Mouse (Mus musculus) embryonic facial prominence, embryonic 14.5 days (tissue): ENCODE measurements around the gene Spag5. TPM values are rescaled to one million over a fixed set of nuclear protein-coding genes. Genes with fewer than 3 reads are reported as not detected.

Experiments used
- ATAC-seq: fragments of 200-750 bp; cut with Nextera tagmentation; 2 replicates; pipeline ENCODE4 v1.8.0; 2017; ENCODE audit warnings: low read depth, moderate number of reproducible peaks, moderate TSS enrichment
- DNase-seq: peaks from one replicate; pipeline ENCODE4 v3.0.0-alpha.2; 2015; ENCODE audit warnings: low spot score
- H3K27ac ChIP-seq: fragments of 300-500 bp; sonication (generic); replicated peaks from 2 replicates; pipeline ENCODE4 v1.5.1; 2014; ENCODE audit warnings: low read depth, mild to moderate bottlenecking, low read length, moderate library complexity
- H3K27me3 ChIP-seq: fragments of 300-500 bp; sonication (generic); replicated peaks from 2 replicates; pipeline ENCODE4 v1.6.1; 2014; ENCODE audit warnings: low read length; ENCODE audit not compliant: control insufficient read depth, insufficient read depth
- H3K36me3 ChIP-seq: fragments of 300-500 bp; sonication (generic); 2 replicates; pipeline ENCODE4 v1.6.1; 2014; ENCODE audit warnings: low read length, mixed read lengths; ENCODE audit not compliant: control insufficient read depth, insufficient read depth
- H3K4me1 ChIP-seq: fragments of 300-500 bp; sonication (generic); 2 replicates; pipeline ENCODE4 v1.6.1; 2014; ENCODE audit warnings: antibody characterized with exemption, low read length; ENCODE audit not compliant: control insufficient read depth, insufficient read depth
- H3K4me2 ChIP-seq: fragments of 300-500 bp; sonication (generic); 2 replicates; pipeline ENCODE4 v1.6.1; 2014; ENCODE audit warnings: low read depth, mild to moderate bottlenecking, low read length, moderate library complexity, mixed read lengths
- H3K4me3 ChIP-seq: fragments of 300-500 bp; sonication (generic); 2 replicates; pipeline ENCODE4 v1.5.1; 2014; ENCODE audit warnings: low read depth, mild to moderate bottlenecking, low read length
- H3K9ac ChIP-seq: fragments of 300-500 bp; sonication (generic); 2 replicates; pipeline ENCODE4 v1.6.1; 2014; ENCODE audit warnings: low read depth, mild to moderate bottlenecking, low read length, moderate library complexity, mixed read lengths
- H3K9me3 ChIP-seq: fragments of 300-500 bp; sonication (generic); 2 replicates; pipeline ENCODE4 v1.6.1; 2016; ENCODE audit warnings: low read length; ENCODE audit not compliant: control insufficient read depth
- WGBS: fragments of 180-500 bp; shearing (Covaris S2); extraction: QIAGEN DNeasy Blood & Tissue Kit; methylation state at CpG from one replicate; pipeline ENCODE4 v1.1.7; 2014; 5-methylcytosine and 5-hydroxymethylcytosine counted together
- polyA plus RNA-seq: library from polyadenylated mRNA; unstranded; fragments of >200 nt; fragmentation: Nextera tagmentation; extraction: Ambion mirVana; gene quantifications from 2 replicates; pipeline ENCODE4 v1.2.1, GENCODE M21; 2014

Gene Spag5
- polyA plus RNA-seq, 1 experiment from 2014 or later, result 23.8 TPM

GRCm38 (mm10) chr11:78310861-78311511, 9.7 kb downstream of the Spag5 start:
- Histone ChIP-seq H3K36me3 (peaks cover 73% of the 10 kb centered on the region), H3K27me3 (no peaks in the 10 kb centered on the region), H3K4me3 (no peak overlapping the region), H3K9me3 (no peaks in the 10 kb centered on the region), H3K4me2 (no peak overlapping the region), H3K27ac (no peak overlapping the region), H3K4me1 (no peaks in the 10 kb centered on the region), H3K9ac (no peak overlapping the region)
- no peak for DNase-seq
- 90% methylated on average over 8 of the region's 8 CpGs for WGBS
- ATAC-seq, result no peak

GRCm38 (mm10) chr11:78313662-78314061, 12.3 kb downstream of the Spag5 start:
- H3K27me3 ChIP-seq, result no peaks in the 10 kb centered on the region
- 95% methylated on average over 2 of the region's 2 CpGs for WGBS
- no peak overlapping the region for H3K9ac ChIP-seq
- H3K9me3 ChIP-seq, result no peaks in the 10 kb centered on the region
- H3K4me2 ChIP-seq, result no peak overlapping the region
- no peak overlapping the region for H3K27ac ChIP-seq
- H3K36me3 ChIP-seq, result peaks cover 81% of the 10 kb centered on the region
- DNase-seq, result no peak
- H3K4me1 ChIP-seq, result no peaks in the 10 kb centered on the region
- H3K4me3 ChIP-seq, result no peak overlapping the region
- no peak for ATAC-seq

- ATAC-seq (no peak), DNase-seq (no peak)
- no peak overlapping the region for H3K4me3 ChIP-seq
- no peak overlapping the region for H3K4me2 ChIP-seq
- no peaks in the 10 kb centered on the region for H3K9me3 ChIP-seq
- no peak overlapping the region for H3K9ac ChIP-seq
- H3K36me3 ChIP-seq, result peaks cover 77% of the 10 kb centered on the region
- H3K27me3 ChIP-seq, result no peaks in the 10 kb centered on the region
- peaks cover 9% of the 10 kb centered on the region for H3K4me1 ChIP-seq
- 91% methylated on average over 2 of the region's 2 CpGs for WGBS
- H3K27ac ChIP-seq, result no peak overlapping the region
Measured at GRCm38 (mm10) chr11:78318411-78318810, 17.1 kb downstream of the Spag5 start.

DNA sequence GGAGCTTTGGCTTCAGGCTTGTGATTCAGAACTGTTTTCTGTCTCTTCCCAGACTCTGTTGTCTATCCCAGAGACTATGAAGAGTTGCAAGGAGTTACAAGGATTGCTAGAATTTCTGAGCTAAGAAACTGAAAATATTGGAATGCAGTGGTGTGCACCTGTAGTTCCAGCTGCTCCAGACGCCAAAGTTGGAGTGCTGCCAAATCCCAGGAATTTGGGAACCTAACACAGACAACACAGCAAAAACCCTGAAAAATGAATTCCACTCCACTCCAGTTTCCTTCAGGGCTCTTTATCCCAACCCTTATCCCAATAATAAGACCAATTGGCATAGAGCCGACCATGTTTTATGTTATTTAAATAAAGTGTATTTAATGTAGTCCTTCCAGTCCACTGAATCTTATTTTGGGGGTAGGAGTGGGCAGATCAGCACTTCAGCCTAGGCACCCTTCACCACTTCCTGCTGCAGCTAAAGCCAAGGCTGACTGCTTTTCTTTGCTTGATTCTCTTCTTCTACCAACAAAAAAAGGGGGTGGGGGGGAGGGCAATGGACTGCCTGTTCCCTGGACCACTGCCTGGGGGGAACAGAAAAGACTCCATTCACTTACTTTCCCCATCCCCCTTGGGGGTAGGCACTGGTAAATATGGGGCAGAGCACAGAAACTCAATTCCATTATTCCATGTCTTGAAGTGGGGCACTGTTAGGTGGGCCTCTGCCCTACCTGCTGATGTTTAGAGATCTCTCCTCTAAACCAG, 20.9 kb downstream of the Spag5 start:
- peak overlapping the region; percentile 28; the same call in 1 of the 2 replicates for H3K4me3 ChIP-seq
- H3K9me3 ChIP-seq, result no peaks in the 10 kb centered on the region
- H3K36me3 ChIP-seq, result peaks cover 42% of the 10 kb centered on the region
- no peak overlapping the region for H3K9ac ChIP-seq
- ATAC-seq (peak; percentile 13; the same call in 1 of the 2 replicates), DNase-seq (peak; percentile 76)
- WGBS, result 29% methylated on average over 2 of the region's 2 CpGs
- H3K4me1 ChIP-seq, result peaks cover 11% of the 10 kb centered on the region
- peak overlapping the region; percentile 49 for H3K4me2 ChIP-seq
- peak overlapping the region; percentile 36 for H3K27ac ChIP-seq
- no peaks in the 10 kb centered on the region for H3K27me3 ChIP-seq

DNA sequence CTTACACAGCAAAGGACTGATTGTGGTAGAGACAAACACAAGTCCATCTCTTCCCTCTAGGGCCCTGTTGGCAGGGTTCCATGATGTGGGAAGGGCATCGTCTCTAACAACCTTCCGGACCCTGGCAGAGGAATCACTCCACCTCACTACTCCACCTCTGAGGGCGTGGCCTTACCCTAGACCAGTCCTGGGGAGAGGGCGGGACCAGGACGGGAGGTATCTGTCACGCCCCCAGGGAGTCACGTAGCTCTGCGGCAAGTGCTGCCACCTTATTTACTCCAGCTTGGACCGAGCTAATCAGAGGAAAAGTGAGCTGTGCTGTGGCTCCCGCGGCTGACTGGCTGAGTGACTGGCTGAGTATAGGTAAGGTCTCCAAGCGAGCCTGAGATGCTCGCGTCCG, 21.5 kb downstream of the Spag5 start, which contains the start of gene Aldoc:
Gene Aldoc (plus strand): TSS at position 109 of the 400 bp plus-strand sequence.
- H3K4me3 ChIP-seq, result peak within 1 kb of the TSS; percentile 28
- peaks cover 36% of the 10 kb centered on the region for H3K36me3 ChIP-seq
- peaks cover 11% of the 10 kb centered on the region for H3K4me1 ChIP-seq
- ATAC-seq (peak; percentile 93), DNase-seq (peak; percentile 96)
- H3K27me3 ChIP-seq, result no peaks in the 10 kb centered on the region
- peak within 1 kb of the TSS; percentile 36 for H3K27ac ChIP-seq
- H3K9ac ChIP-seq, result 0 out of 2 replicates have a peak within 1 kb of the TSS, but pooled peaks have one; percentile 30
- H3K9me3 ChIP-seq, result no peaks in the 10 kb centered on the region
- 2% methylated on average over 15 of the region's 15 CpGs for WGBS
- H3K4me2 ChIP-seq, result peak within 1 kb of the TSS; percentile 49

DNA sequence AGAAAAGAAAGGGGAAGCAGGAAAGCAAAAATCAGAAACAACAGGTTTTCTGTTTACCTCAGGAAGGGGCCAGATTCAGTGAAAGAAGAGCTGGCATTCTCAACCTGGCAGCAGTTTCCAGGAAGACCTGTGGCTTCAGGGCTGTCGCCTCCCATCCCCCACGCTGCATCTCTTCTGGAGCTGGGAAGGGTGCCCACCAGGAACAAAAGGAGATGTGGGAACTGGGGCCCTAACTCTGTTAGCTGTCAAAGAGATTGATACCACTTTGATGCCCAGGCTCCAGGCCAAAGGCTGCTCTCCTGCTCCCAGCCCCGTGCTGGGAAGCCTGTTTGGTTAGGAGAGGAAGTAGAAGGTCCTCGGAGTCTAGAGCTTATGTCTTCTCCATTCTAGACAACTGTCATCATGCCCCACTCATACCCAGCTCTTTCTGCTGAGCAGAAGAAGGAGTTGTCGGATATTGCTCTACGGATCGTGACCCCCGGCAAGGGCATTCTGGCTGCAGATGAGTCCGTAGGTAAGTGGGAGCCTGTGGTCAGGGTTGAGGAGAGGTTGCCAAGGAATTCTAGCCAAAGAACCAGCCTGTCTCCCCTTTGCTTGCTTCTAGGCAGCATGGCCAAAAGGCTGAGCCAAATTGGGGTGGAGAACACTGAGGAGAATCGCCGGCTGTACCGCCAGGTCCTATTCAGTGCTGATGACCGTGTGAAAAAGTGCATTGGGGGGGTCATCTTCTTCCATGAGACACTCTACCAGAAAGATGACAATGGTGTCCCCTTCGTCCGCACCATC, 22.9 kb downstream of the Spag5 start:
- Histone ChIP-seq H3K9me3 (no peaks in the 10 kb centered on the region), H3K4me1 (peaks cover 14% of the 10 kb centered on the region), H3K4me2 (0 out of 2 replicates have a peak overlapping the region, but pooled peaks have one; percentile 49), H3K36me3 (peaks cover 22% of the 10 kb centered on the region), H3K27ac (no peak overlapping the region), H3K4me3 (no peak overlapping the region), H3K9ac (no peak overlapping the region), H3K27me3 (no peaks in the 10 kb centered on the region)
- DNase-seq, result peak; percentile 30
- no peak for ATAC-seq
- 89% methylated on average over 15 of the region's 15 CpGs for WGBS

DNA sequence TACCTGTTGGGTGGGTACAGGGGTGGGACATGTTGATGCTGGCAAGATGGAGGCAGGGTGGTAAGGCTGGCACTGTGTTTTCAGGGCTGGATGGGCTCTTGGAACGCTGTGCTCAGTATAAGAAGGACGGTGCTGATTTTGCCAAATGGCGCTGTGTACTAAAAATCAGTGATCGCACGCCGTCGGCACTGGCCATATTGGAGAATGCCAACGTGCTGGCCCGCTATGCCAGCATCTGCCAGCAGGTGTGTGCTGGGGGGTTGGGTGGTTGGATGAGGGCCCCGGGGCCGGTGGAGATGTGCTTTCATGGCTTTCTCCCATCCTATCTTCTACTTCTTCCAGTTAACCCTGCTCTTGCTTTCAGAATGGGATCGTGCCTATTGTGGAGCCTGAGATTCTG, 23.6 kb downstream of the Spag5 start:
- no peak overlapping the region for H3K9ac ChIP-seq
- ATAC-seq, result no peak
- H3K9me3 ChIP-seq, result no peaks in the 10 kb centered on the region
- H3K27me3 ChIP-seq, result no peaks in the 10 kb centered on the region
- H3K4me2 ChIP-seq, result no peak overlapping the region
- H3K36me3 ChIP-seq, result peaks cover 16% of the 10 kb centered on the region
- H3K27ac ChIP-seq, result no peak overlapping the region
- H3K4me1 ChIP-seq, result peaks cover 15% of the 10 kb centered on the region
- DNase-seq, result no peak
- 95% methylated on average over 12 of the region's 12 CpGs for WGBS
- H3K4me3 ChIP-seq, result no peak overlapping the region

GRCm38 (mm10) chr11:78327215-78327614, 25.9 kb downstream of the Spag5 start:
- Histone ChIP-seq H3K36me3 (no peaks in the 10 kb centered on the region), H3K27me3 (no peaks in the 10 kb centered on the region), H3K9ac (no peak overlapping the region), H3K4me3 (no peak overlapping the region), H3K9me3 (no peaks in the 10 kb centered on the region), H3K4me1 (peaks cover 15% of the 10 kb centered on the region), H3K27ac (no peak overlapping the region), H3K4me2 (no peak overlapping the region)
- DNase-seq, result no peak
- no peak for ATAC-seq
- WGBS, result 92% methylated on average over 4 of the region's 4 CpGs
